Mouse (Mus musculus): ENCODE results near the gene Zdhhc16. TPM values are rescaled to one million over a fixed set of nuclear protein-coding genes. Genes with fewer than 3 reads are reported as not detected.
"Not testable (repeated sequence)": the region's sequence is repeated elsewhere in the genome, so short reads cannot be mapped to it uniquely, and the experiment has no call there.

Zdhhc16 gene
- polyA plus RNA-seq, 1 experiment, result 6.6 TPM

DNA sequence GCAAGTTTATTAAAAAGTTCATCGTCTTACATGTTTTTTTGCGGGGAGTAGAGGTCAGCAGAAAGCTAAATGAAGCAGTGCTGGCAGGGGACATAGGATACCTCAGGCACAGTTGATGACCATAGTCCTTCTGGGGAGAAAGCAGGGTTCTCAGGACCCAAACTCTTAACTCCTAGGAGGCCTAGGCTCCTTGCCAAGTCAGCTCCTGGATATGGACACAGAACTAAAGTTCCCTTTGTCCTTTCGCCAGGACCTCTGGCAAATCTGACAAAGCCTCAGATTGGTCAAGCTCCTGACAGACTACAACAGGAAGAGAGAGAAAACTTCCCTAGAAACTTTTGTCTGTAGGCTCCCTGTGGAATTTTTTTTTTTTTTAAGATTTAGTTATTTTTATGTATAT, 24.5 kb upstream of the Zdhhc16 start:
- H3K4me1 ChIP-seq (ENCODE audit: control insufficient read depth, insufficient read depth, insufficient read length, low read length), result peaks cover 2% of the 10 kb centered on the region; the same call in 1 of the 2 replicates
- no peak overlapping the region for H3K27ac ChIP-seq (replicated peaks; ENCODE audit: low read depth, low read length)
- no peak overlapping the region for H3K4me3 ChIP-seq (ENCODE audit: insufficient read depth, low read depth, low read length)

DNA sequence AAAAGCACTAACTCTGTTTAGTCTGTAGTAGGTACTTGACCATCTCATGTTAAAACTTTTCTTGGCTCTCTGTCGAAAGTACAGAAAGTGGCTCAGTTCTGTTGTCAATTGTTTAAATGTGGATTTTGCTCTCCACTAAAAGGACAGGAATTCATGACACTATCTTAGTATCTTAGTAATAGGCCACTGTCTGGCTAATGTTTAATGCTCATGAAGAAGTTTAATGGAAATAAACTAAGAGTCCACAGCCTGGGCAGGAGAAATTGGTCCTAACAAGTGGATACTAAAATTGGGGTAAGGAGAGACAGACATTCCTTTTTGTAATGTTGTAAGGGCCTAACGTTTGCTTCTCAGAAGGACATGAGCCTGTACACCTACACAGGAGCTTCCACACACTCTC, 22.9 kb upstream of the Zdhhc16 start:
- Histone ChIP-seq H3K4me3 (ENCODE audit: insufficient read depth, low read depth, low read length) (no peak overlapping the region), H3K27ac (replicated peaks; ENCODE audit: low read depth, low read length) (no peak overlapping the region), H3K4me1 (ENCODE audit: control insufficient read depth, insufficient read depth, insufficient read length, low read length) (peaks cover 4% of the 10 kb centered on the region; the same call in 1 of the 2 replicates)

DNA sequence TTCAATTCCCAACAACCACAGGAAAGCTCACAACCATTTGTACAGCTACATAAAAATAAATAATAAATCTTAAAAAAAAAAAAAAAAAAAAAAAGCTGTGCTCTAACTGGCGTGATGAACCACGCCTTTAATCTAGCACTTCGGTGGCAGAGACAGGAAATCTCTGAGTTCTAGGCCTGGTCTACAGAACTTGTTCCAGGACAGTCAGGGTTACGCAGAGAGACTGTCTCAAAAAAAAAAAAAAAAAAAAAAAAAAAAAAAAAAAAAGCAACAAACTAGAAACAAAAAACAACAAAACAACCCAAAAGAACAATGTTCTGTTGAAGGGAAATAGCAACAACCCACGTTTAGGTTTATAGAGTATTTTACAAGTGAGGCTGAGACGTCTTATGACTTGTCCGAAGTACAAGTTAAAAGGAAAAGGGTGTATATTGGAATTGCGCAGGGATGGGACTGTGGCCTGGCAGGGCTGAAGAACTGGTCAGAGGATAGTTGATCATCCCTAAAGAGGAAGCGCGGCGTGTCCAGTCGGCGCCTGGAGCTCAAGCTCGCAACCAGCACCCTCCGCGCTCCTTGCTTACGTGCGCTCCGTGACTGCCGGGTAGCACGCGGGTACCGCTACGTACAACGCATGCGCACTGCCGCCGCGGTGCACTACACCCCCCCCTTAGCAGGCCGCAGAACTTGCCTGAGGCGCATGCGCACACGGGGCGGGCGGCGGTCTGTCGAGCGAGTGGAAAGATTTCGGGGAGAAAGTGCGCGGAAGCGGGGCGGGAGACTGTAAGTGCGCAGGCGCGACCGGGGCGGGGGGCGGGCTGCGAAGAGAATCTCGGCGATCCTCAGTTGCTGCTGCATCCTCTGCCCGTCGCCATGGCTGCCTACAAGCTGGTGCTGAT, 21.9 kb upstream of the Zdhhc16 start, which contains the start of gene Pgam1:
Gene Pgam1, plus strand, starts transcription at position 746 of the 896 bp plus-strand sequence.
- Histone ChIP-seq H3K27ac (replicated peaks; ENCODE audit: low read depth, low read length) (peak within 1 kb of the TSS; percentile 94), H3K4me3 (ENCODE audit: insufficient read depth, low read depth, low read length) (peak within 1 kb of the TSS; percentile 97), H3K4me1 (ENCODE audit: control insufficient read depth, insufficient read depth, insufficient read length, low read length) (peaks cover 4% of the 10 kb centered on the region; the same call in 1 of the 2 replicates)

DNA sequence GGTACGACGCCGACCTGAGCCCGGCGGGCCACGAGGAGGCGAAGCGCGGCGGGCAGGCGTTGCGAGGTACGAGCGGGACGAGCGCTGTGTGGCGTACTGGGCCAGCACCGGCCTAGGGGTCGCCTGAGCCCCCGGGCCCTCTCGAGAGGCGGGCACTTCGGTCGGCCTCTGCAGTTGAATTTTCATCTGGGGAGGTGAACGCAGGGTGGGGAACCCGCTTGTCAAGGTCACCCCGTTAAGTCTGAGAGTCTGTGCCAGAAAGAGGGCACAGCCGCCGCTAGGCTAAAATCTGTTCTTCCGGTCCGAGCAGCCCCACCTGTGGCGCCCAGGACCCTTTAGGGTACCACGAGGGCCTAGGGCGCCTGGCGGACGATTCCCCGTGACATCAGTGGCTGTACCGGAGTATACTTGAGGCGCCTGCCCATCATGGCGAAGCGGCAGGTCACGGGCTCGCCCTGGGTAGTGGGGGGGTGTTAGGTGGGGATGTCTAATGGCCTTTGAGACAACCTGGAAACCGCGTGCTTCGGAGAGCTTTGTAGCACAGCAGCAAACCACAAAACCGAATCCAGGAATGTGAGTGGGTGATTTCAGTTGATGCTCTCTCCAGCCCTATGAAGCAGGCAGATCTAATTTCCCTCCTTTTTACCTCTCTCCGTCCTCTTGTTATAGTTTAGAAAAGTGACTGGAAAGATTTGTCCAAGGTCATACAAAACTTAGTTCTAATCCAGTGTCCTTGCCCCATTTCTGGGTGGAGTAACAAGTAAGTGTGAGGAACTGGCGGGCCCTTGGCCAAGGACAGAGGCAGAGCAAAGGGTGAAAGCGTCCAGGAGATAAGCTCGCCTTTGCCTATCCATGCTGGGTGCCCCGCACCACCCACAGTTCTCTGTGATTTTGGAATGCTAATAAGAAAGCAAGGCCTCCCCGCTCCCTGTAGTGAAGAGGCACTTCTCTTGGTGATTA, 20.9 kb upstream of the Zdhhc16 start:
- H3K4me1 ChIP-seq (ENCODE audit: control insufficient read depth, insufficient read depth, insufficient read length, low read length), result peaks cover 4% of the 10 kb centered on the region; the same call in 1 of the 2 replicates
- H3K4me3 ChIP-seq (ENCODE audit: insufficient read depth, low read depth, low read length), result peak overlapping the region; percentile 97
- peak overlapping the region; percentile 94 for H3K27ac ChIP-seq (replicated peaks; ENCODE audit: low read depth, low read length)

DNA sequence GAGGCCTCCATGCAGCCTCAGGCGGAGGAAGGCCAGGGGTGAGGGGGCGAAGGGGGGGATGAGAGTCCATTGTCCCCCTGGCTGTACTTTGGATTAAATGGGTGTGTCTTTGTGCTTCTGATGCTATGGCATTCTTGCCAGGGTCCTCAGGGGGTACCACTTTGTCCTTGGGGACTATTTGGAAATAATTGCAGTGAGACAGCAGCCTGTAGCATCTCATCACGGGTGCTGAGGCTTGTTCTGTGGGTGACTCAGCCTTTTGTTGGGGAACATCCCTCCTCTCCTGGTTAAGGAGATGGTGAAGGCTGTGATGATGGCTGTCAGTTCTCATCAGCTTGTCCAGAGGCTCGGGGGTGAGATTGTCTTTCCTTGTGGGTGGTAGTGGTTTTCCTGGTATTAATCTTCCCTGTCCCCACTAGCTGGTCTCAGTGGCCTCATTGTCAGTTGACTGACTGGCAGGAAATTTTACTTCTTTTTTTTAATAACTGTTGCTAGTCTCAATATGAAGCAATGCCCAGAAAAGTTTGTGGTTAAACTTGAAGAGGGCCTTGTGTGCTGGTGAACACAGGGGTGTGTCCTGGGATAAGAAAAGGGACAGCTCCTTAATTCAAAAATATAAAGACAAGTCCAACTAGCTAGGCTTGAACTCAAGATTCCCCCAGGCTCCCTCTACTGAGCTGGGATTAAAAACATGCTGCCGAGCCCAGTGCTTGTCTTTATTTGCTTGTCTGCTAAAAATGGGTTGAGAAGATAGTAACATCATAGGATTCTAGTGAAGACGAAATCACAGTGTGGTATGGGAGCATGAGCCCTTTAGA, 19.3 kb upstream of the Zdhhc16 start:
- H3K4me1 ChIP-seq (ENCODE audit: control insufficient read depth, insufficient read depth, insufficient read length, low read length), result peaks cover 4% of the 10 kb centered on the region; the same call in 1 of the 2 replicates
- H3K4me3 ChIP-seq (ENCODE audit: insufficient read depth, low read depth, low read length), result peak overlapping the region; percentile 97
- no peak overlapping the region for H3K27ac ChIP-seq (replicated peaks; ENCODE audit: low read depth, low read length)

DNA sequence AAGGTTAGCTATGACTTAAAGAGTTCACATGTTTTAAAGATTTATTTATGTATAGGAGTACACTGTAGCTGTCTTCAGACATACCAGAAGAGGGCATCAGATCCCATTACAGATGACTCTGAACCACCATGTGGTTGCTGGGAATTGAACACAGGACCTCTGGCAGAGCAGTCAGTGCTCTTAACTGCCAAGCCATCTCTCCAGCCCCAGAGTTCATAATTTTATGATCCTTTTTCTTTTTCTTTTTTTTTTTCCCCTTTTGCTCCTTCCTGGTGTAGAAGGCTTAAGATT, 18.7 kb upstream of the Zdhhc16 start:
- not testable (repeated sequence) for H3K4me3 ChIP-seq (ENCODE audit: insufficient read depth, low read depth, low read length); H3K4me1 ChIP-seq (ENCODE audit: control insufficient read depth, insufficient read depth, insufficient read length, low read length); H3K27ac ChIP-seq (replicated peaks; ENCODE audit: low read depth, low read length)

DNA sequence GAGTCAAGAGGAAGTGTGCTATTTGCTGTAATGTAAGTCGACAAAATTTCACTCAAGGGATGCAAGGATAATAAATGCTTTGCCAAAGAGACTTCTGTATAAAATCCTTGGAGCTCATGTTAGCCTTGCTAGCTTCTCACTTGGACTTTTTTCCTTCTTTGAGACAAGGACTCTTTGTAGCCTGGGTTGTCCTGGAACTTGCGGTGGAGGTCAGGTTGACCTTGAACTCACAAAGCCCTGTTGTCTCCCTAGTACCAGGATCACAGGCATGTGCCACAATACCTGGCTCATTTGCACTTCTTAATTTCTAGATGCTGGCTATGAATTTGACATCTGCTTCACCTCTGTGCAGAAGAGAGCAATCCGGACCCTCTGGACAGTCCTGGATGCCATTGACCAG, 18.0 kb upstream of the Zdhhc16 start:
- Histone ChIP-seq H3K4me3 (ENCODE audit: insufficient read depth, low read depth, low read length) (no peak overlapping the region), H3K4me1 (ENCODE audit: control insufficient read depth, insufficient read depth, insufficient read length, low read length) (peaks cover 4% of the 10 kb centered on the region; the same call in 1 of the 2 replicates)

DNA sequence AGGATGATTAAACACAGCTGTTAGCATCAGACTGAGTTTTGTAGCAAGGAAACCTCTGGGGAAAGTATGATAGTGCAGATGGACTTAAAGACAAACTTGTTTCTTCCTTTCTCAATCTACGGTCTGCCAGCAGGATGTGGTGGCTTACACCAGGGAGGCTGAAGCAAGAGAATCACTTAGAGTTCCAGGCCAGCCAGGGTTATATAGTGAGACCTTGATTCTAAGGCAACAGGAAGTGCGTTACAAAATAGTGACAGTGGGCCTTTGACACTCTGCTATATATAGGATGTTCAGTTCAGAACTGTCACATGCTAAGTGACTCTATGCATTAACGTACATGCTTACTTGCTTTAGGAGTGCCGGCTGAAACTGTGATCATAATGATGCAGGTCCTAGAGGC, 16.4 kb upstream of the Zdhhc16 start:
- no peak overlapping the region for H3K4me3 ChIP-seq (ENCODE audit: insufficient read depth, low read depth, low read length)
- no peak overlapping the region for H3K27ac ChIP-seq (replicated peaks; ENCODE audit: low read depth, low read length)
- H3K4me1 ChIP-seq (ENCODE audit: control insufficient read depth, insufficient read depth, insufficient read length, low read length), result peaks cover 4% of the 10 kb centered on the region; the same call in 1 of the 2 replicates

More for the DNA sequence above, 18.0 kb upstream of the Zdhhc16 start:
- H3K27ac ChIP-seq (replicated peaks; ENCODE audit: low read depth, low read length), result no peak overlapping the region

DNA sequence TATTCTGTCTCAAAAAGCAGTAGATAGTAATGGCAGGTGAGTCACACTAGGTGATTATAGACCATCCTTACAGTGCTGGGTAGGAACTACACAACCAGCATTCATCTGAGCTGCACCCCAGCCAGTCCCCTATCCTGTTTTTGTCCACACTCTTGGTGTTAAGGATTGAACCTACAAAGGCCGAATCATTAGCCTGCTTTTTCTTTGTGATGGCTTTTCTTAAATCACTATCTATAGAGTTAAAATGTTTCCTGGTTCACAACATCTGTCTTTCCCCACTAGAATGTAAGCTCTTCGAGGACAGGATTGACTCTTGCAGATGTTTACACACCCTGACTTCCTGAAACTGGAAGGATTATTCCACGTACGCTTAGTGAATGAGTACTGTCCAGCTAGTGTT, 13.8 kb upstream of the Zdhhc16 start:
- Histone ChIP-seq H3K27ac (replicated peaks; ENCODE audit: low read depth, low read length) (no peak overlapping the region), H3K4me3 (ENCODE audit: insufficient read depth, low read depth, low read length) (no peak overlapping the region), H3K4me1 (ENCODE audit: control insufficient read depth, insufficient read depth, insufficient read length, low read length) (no peaks in the 10 kb centered on the region)

DNA sequence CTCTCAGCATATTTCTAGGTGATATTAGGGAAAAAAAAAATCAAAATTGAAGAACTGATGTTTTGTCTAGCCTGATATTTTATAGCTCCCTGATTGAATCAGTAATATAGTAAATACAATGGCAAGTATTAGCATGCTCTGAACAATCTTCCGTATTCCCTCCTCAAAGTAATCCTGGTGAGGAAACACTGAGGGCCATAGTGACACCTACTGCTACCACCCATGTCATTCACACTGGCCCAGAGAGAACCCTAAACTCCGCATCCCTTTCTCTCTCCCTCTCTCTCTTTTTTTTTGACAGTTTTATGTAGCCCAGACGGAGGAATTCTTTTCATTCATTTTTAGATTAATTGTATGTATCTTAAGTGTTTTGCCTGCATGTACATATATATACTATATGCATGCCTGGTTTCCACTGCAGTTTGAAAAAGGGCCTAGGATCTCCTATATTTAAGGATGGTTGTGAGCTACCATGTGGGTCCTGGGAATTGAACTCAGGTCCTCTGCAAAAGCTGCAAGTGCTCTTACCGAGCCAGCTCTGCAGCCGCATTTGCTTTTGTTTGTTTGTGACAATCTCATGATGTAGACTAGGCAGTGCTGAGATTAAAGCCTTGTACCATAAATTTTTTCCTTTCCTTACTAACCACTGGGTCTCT, 12.7 kb upstream of the Zdhhc16 start:
- Histone ChIP-seq H3K4me3 (ENCODE audit: insufficient read depth, low read depth, low read length) (no peak overlapping the region), H3K27ac (replicated peaks; ENCODE audit: low read depth, low read length) (no peak overlapping the region), H3K4me1 (ENCODE audit: control insufficient read depth, insufficient read depth, insufficient read length, low read length) (no peaks in the 10 kb centered on the region)

DNA sequence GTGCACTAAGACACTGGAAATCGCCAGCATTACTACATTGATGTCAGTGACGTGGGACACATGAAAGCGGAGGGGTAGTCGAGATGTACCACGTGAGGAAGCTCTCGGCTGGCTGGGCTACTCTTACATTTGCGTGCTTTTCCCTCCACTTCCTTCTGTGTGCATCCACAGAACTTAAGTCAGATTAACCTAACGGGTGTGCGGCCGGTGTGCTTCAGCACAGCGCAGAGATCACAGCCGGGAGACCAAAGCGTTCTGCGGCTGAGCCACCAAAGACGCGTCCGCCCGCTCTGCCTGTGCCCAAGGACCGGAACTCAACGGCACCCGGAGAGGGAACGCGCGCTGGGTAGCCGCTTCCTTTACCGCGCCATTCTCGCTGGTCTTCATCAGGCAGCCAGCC, 594 bp upstream of the Zdhhc16 start:
- Histone ChIP-seq H3K27ac (replicated peaks; ENCODE audit: low read depth, low read length) (no peak overlapping the region), H3K4me3 (ENCODE audit: insufficient read depth, low read depth, low read length) (peak overlapping the region; percentile 84), H3K4me1 (ENCODE audit: control insufficient read depth, insufficient read depth, insufficient read length, low read length) (peaks cover 4% of the 10 kb centered on the region; the same call in 1 of the 2 replicates)

DNA sequence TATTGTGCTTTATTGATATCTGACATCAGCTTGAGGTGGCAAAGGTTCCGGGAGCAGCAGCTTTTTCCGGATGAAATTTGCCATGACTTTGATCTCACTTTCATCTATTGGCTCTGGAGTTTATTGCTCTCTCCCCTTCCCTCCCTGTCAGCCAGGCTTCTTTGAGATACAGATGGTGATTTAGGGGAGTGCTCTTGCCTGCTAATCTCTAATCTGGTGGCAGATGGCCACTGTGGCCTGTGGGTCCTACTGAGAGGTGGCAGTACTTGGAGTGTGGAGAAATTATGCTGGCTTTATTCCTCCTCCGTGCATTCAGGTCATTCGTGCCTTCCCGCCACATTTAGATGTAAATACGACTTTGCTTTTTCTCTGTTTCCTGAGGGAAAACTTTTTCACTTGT, 844 bp downstream of the Zdhhc16 start:
- Histone ChIP-seq H3K27ac (replicated peaks; ENCODE audit: low read depth, low read length) (no peak overlapping the region), H3K4me3 (ENCODE audit: insufficient read depth, low read depth, low read length) (peak overlapping the region; percentile 79), H3K4me1 (ENCODE audit: control insufficient read depth, insufficient read depth, insufficient read length, low read length) (peaks cover 4% of the 10 kb centered on the region; the same call in 1 of the 2 replicates)

DNA sequence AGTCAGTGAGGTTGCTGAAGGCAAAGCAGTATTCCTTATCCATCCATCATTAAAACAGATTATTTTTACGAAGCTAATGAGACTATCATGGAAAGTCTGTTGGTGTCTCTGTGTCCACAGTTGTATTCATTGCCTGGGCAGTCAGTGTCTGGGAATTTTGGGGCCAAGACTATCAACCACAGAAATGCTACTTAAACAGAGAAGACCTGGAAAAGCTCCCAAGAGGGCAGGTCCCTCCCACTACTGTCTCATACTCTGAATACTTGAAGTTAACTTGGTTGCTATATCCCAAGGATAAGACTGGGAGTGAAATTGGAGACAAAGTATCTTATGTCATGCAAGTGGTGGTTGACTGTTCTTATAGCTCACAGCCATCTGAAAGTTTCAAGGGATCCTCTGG, 2.6 kb downstream of the Zdhhc16 start:
- no peak overlapping the region for H3K4me3 ChIP-seq (ENCODE audit: insufficient read depth, low read depth, low read length)

DNA sequence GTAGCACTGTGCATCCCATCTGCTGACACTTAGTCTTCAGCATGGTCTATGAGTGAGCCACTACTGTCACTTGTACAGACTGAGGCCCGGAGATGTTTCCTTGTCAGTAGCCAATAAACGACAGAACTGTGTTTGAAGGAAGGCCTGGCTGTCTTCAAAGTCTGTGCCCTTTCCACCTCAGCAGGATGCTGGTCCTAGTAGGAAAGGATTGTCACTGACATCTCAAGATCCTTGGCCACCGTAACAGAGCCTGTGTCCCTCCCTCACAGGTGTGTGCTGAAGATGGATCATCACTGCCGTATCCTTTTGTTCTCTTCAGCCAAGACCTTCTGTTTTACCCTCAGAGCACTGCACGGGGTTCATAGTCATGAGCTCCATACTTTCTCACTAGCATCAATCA, 5.3 kb downstream of the Zdhhc16 start:
- H3K4me1 ChIP-seq (ENCODE audit: control insufficient read depth, insufficient read depth, insufficient read length, low read length), result peaks cover 4% of the 10 kb centered on the region; the same call in 1 of the 2 replicates
- H3K27ac ChIP-seq (replicated peaks; ENCODE audit: low read depth, low read length), result no peak overlapping the region
- no peak overlapping the region for H3K4me3 ChIP-seq (ENCODE audit: insufficient read depth, low read depth, low read length)

More for the DNA sequence above, 2.6 kb downstream of the Zdhhc16 start:
- H3K27ac ChIP-seq (replicated peaks; ENCODE audit: low read depth, low read length), result no peak overlapping the region
- peaks cover 4% of the 10 kb centered on the region; the same call in 1 of the 2 replicates for H3K4me1 ChIP-seq (ENCODE audit: control insufficient read depth, insufficient read depth, insufficient read length, low read length)

Data from brown adipose tissue, adult 24 weeks (tissue).